Mouse (Mus musculus) CH12.LX (cell line): ENCODE measurements around the gene Pikfyve. TPM values are rescaled to one million over a fixed set of nuclear protein-coding genes. Genes with fewer than 3 reads are reported as not detected.

Experiments
- DNase-seq: peaks from one replicate; pipeline ENCODE4 v3.0.0-alpha.2; 2013; ENCODE audit errors: extremely low read depth
- H3K27ac ChIP-seq: 2 replicates; pipeline ENCODE4 v1.5.1; 2012; ENCODE audit warnings: low read depth, mild to moderate bottlenecking, control low read depth, moderate library complexity; ENCODE audit not compliant: insufficient read depth
- H3K27me3 ChIP-seq: replicated peaks from 2 replicates; pipeline ENCODE3; 2012; ENCODE audit warnings: inconsistent platforms
- H3K36me3 ChIP-seq, 2 experiments: replicated peaks in 1 of 2; 2 replicates each; pipeline versions ENCODE3 to v1.6.1; 2012; ENCODE audit warnings: inconsistent platforms in 1 of 2, low read length in 1 of 2, mild to moderate bottlenecking in 1 of 2, mixed read lengths in 1 of 2, moderate library complexity in 1 of 2; ENCODE audit not compliant: control insufficient read depth in 1 of 2, insufficient read depth in 1 of 2
- H3K4me1 ChIP-seq, 2 experiments: 2 replicates each; pipeline ENCODE4 v1.6.1; 2012; ENCODE audit warnings: inconsistent platforms in 1 of 2, moderate library complexity in 1 of 2; ENCODE audit not compliant: insufficient read depth in 2 of 2, control insufficient read depth in 1 of 2
- H3K4me2 ChIP-seq: 2 replicates; pipeline ENCODE4 v1.6.1; 2012; ENCODE audit warnings: low read depth, mild to moderate bottlenecking, control low read depth; ENCODE audit not compliant: poor library complexity, insufficient read depth, severe bottlenecking
- H3K4me3 ChIP-seq, 3 experiments: fragments of 150-350 bp in 1 of 3; sonication (generic) in 1 of 3; replicated peaks in 1 of 3; 2 replicates each; pipeline versions ENCODE3 to v1.5.1; 2011 to 2012; ENCODE audit warnings: low read depth in 2 of 3, low read length in 2 of 3, mild to moderate bottlenecking in 2 of 3, moderate library complexity in 2 of 3, control low read depth in 1 of 3, improper control_type of control experiment in 1 of 3, inconsistent platforms in 1 of 3, mixed read lengths in 1 of 3; ENCODE audit not compliant: poor library complexity in 1 of 3
- H3K79me2 ChIP-seq: replicated peaks from 2 replicates; pipeline ENCODE4 v1.6.1; 2012; ENCODE audit warnings: mild to moderate bottlenecking, moderate library complexity; ENCODE audit not compliant: control insufficient read depth, poor library complexity, insufficient read depth, severe bottlenecking; ENCODE audit errors: extremely low read depth
- H3K9ac ChIP-seq: 2 replicates; pipeline ENCODE4 v1.6.1; 2012; ENCODE audit warnings: low read depth, mild to moderate bottlenecking, control low read depth, moderate library complexity; ENCODE audit not compliant: insufficient read depth
- H3K9me3 ChIP-seq: replicated peaks from 2 replicates; pipeline ENCODE3; 2012; ENCODE audit warnings: low read length, inconsistent platforms, mixed read lengths
- BHLHE40 ChIP-seq: IDR thresholded peaks from 2 replicates; pipeline ENCODE4 v1.6.1; 2011; ENCODE audit warnings: mild to moderate bottlenecking, low read depth, low read length, improper control_type of control experiment
- CHD1 ChIP-seq: IDR thresholded peaks from 2 replicates; pipeline ENCODE4 v1.6.1; 2012; ENCODE audit warnings: low read depth, low read length, improper control_type of control experiment, inconsistent platforms
- CHD2 ChIP-seq: IDR thresholded peaks from 2 replicates; pipeline ENCODE4 v1.6.1; 2011; ENCODE audit warnings: low read length, improper control_type of control experiment
- CTCF ChIP-seq, 2 experiments: IDR thresholded peaks in 1 of 2; conservative IDR thresholded peaks in 1 of 2; 2 replicates each; pipeline ENCODE4 v1.5.1; 2011 to 2012; ENCODE audit warnings: low read depth in 2 of 2, low read length in 2 of 2, improper control_type of control experiment in 1 of 2, inconsistent platforms in 1 of 2, mild to moderate bottlenecking in 1 of 2, moderate library complexity in 1 of 2
- E2F4 ChIP-seq: IDR thresholded peaks from 2 replicates; pipeline ENCODE4 v1.6.1; 2011; ENCODE audit warnings: low read depth, low read length, improper control_type of control experiment; ENCODE audit not compliant: insufficient replicate concordance
- ELF1 ChIP-seq: IDR thresholded peaks from 2 replicates; pipeline ENCODE4 v1.6.1; 2014; ENCODE audit warnings: low read depth, mild to moderate bottlenecking, inconsistent platforms, low read length, improper control_type of control experiment
- ETS1 ChIP-seq: conservative IDR thresholded peaks from 2 replicates; pipeline ENCODE4 v1.6.1; 2012; ENCODE audit warnings: low read depth, mild to moderate bottlenecking, inconsistent platforms, low read length, improper control_type of control experiment, moderate library complexity
- GABPA ChIP-seq: IDR thresholded peaks from 2 replicates; pipeline ENCODE4 v1.6.1; 2012; ENCODE audit warnings: low read depth, low read length, improper control_type of control experiment, inconsistent platforms; ENCODE audit not compliant: insufficient replicate concordance
- HCFC1 ChIP-seq: IDR thresholded peaks from 2 replicates; pipeline ENCODE4 v1.6.1; 2012; ENCODE audit warnings: low read depth, mild to moderate bottlenecking, inconsistent platforms, low read length, improper control_type of control experiment
- IRF4 ChIP-seq: IDR thresholded peaks from 2 replicates; pipeline ENCODE4 v1.6.1; 2014; ENCODE audit warnings: low read depth, mild to moderate bottlenecking, inconsistent platforms, low read length, improper control_type of control experiment
- JUN ChIP-seq: IDR thresholded peaks from 2 replicates; pipeline ENCODE4 v1.6.1; 2011; ENCODE audit warnings: low read depth, mild to moderate bottlenecking, low read length, improper control_type of control experiment, moderate library complexity; ENCODE audit not compliant: insufficient read depth
- JUND ChIP-seq: conservative IDR thresholded peaks from 2 replicates; pipeline ENCODE4 v1.6.1; 2011; ENCODE audit warnings: low read depth, low read length, improper control_type of control experiment
- KAT2A ChIP-seq: IDR thresholded peaks from 2 replicates; pipeline ENCODE4 v1.6.1; 2012; ENCODE audit warnings: low read length, improper control_type of control experiment, inconsistent platforms; ENCODE audit not compliant: insufficient replicate concordance
- MAFK ChIP-seq: IDR thresholded peaks from 2 replicates; pipeline ENCODE4 v1.6.1; 2011; ENCODE audit warnings: low read length, improper control_type of control experiment; ENCODE audit not compliant: insufficient replicate concordance
- MAX ChIP-seq: IDR thresholded peaks from 2 replicates; pipeline ENCODE4 v1.6.1; 2011; ENCODE audit warnings: low read length, improper control_type of control experiment
- MAZ ChIP-seq: IDR thresholded peaks from 2 replicates; pipeline ENCODE4 v1.6.1; 2012; ENCODE audit warnings: low read depth, mild to moderate bottlenecking, inconsistent platforms, low read length, improper control_type of control experiment, moderate library complexity
- MYC ChIP-seq: IDR thresholded peaks from 2 replicates; pipeline ENCODE4 v1.6.1; 2011; ENCODE audit warnings: low read depth, mild to moderate bottlenecking, improper control_type of control experiment, low read length
- PAX5 ChIP-seq: IDR thresholded peaks from 2 replicates; pipeline ENCODE4 v1.6.1; 2012; ENCODE audit warnings: low read length, inconsistent platforms, mixed read lengths
- POLR2AphosphoS2 ChIP-seq: IDR thresholded peaks from 2 replicates; pipeline ENCODE4 v1.6.1; 2011; ENCODE audit warnings: low read depth, low read length, improper control_type of control experiment
- RAD21 ChIP-seq: IDR thresholded peaks from 2 replicates; pipeline ENCODE4 v1.6.1; 2011; ENCODE audit warnings: low read depth, mild to moderate bottlenecking, low read length, improper control_type of control experiment, moderate library complexity
- SIN3A ChIP-seq: IDR thresholded peaks from 2 replicates; pipeline ENCODE4 v1.6.1; 2012; ENCODE audit warnings: low read length, improper control_type of control experiment, inconsistent platforms
- TBP ChIP-seq: conservative IDR thresholded peaks from 2 replicates; pipeline ENCODE4 v1.6.1; 2011; ENCODE audit warnings: low read depth, low read length, improper control_type of control experiment
- TCF12 ChIP-seq: IDR thresholded peaks from 2 replicates; pipeline ENCODE4 v1.6.1; 2014; ENCODE audit warnings: low read depth, mild to moderate bottlenecking, inconsistent platforms, low read length, improper control_type of control experiment
- UBTF ChIP-seq: IDR thresholded peaks from 2 replicates; pipeline ENCODE4 v1.6.1; 2012; ENCODE audit warnings: low read depth, mild to moderate bottlenecking, inconsistent platforms, low read length, improper control_type of control experiment, moderate library complexity
- USF1 ChIP-seq: IDR thresholded peaks from 2 replicates; pipeline ENCODE4 v1.6.1; 2014; ENCODE audit warnings: low read depth, mild to moderate bottlenecking, inconsistent platforms, low read length, improper control_type of control experiment
- USF2 ChIP-seq: conservative IDR thresholded peaks from 2 replicates; pipeline ENCODE4 v1.6.1; 2011; ENCODE audit warnings: low read depth, low read length, improper control_type of control experiment
- ZMIZ1 ChIP-seq: IDR thresholded peaks from 2 replicates; pipeline ENCODE4 v1.6.1; 2012; ENCODE audit warnings: low read depth, mild to moderate bottlenecking, inconsistent platforms, low read length, improper control_type of control experiment
- dilution Hi-C: fragments of 300-500 bp; cut with MboI; formaldehyde crosslinking; loops from 2 replicates; pipeline ENCODE4 v1.14.3; 2020; ENCODE audit warnings: low sequenced_read_pairs; ENCODE audit not compliant: extremely low pct_unique_long_range_greater_than_20kb, extremely low pct_ligation_motif_present
- in situ Hi-C: fragments of 300-500 bp; cut with MboI; formaldehyde crosslinking; loops from 3 replicates; pipeline ENCODE4 v1.14.3; 2019; ENCODE audit warnings: low sequenced_read_pairs, low pct_ligation_motif_present, low pct_unique_long_range_greater_than_20kb, mixed read lengths
- polyA plus RNA-seq: library from polyadenylated mRNA; unstranded; fragments of >175 nt; gene quantifications from 2 replicates; pipeline ENCODE4 v1.2.1, GENCODE M21; 2012; ENCODE audit warnings: low read depth; ENCODE audit not compliant: insufficient read length
- total RNA-seq, 2 experiments: library from RNA; depleted of rRNA; stranded (reverse); fragments of 300-350 nt in 1 of 2; fragments of >200 nt in 1 of 2; gene quantifications; 2 replicates each; pipeline ENCODE4 v1.2.3; 2012 to 2014

Gene Pikfyve
- total and polyA plus RNA-seq, 3 experiments = 12.6 to 25.5 (median 14.5) TPM

- dilution Hi-C loops (no loop called here), in situ Hi-C loops (no loop called here)
- Histone ChIP-seq H3K36me3 (peaks cover 14 to 58% of the 10 kb centered on the region in 2 experiments), H3K79me2 (0 out of 2 replicates have a peak, but pooled peaks cover 2% of the 10 kb centered on the region), H3K27ac (no peak overlapping the region), H3K27me3 (no peaks in the 10 kb centered on the region), H3K9me3 (no peaks in the 10 kb centered on the region), H3K4me3 (no peak overlapping the region), H3K4me1 (peaks cover 0 to 4% of the 10 kb centered on the region in 2 experiments; a peak in 2 of 4 replicates), H3K9ac (no peak overlapping the region), H3K4me2 (no peak overlapping the region)
- no peak for TF ChIP-seq MAX
- TF ChIP-seq TCF12 = no peak
- TF ChIP-seq MAFK = no peak
- no peak for TF ChIP-seq E2F4
- no peak for TF ChIP-seq USF1
- no peak for TF ChIP-seq JUND
- TF ChIP-seq TBP = no peak
- no peak for TF ChIP-seq SIN3A
- no peak for TF ChIP-seq CTCF (conservative IDR thresholded peaks at IDR 0.05 in 1 of 2, IDR thresholded peaks at IDR 0.05 in 1 of 2; ENCODE audit: low read depth in 2 of 2, low read length in 2 of 2)
- no peak for TF ChIP-seq ELF1
- no peak for TF ChIP-seq ZMIZ1
- no peak for TF ChIP-seq CHD2
- TF ChIP-seq BHLHE40 = no peak
- no peak for TF ChIP-seq CHD1
- no peak for TF ChIP-seq PAX5
- no peak for TF ChIP-seq UBTF
- no peak for TF ChIP-seq RAD21
- TF ChIP-seq IRF4 = no peak
- TF ChIP-seq JUN = no peak
- no peak for TF ChIP-seq USF2
- DNase-seq = no peak
These were observed 59.2 kb downstream of the Pikfyve start for GRCm38 (mm10) chr1:65245637-65246036.

GRCm38 (mm10) chr1:65280461-65280860, 94.0 kb downstream of the Pikfyve start:
- no peak for DNase-seq
- in situ Hi-C loops = no loop called here
- Histone ChIP-seq H3K36me3 (peaks cover 4 to 27% of the 10 kb centered on the region in 2 experiments), H3K79me2 (no peaks in the 10 kb centered on the region), H3K27ac (no peak overlapping the region), H3K4me2 (no peak overlapping the region), H3K9ac (no peak overlapping the region), H3K9me3 (no peaks in the 10 kb centered on the region), H3K4me3 (no peak overlapping the region), H3K4me1 (no peaks in the 10 kb centered on the region), H3K27me3 (no peaks in the 10 kb centered on the region)
- no peak for TF ChIP-seq CHD1
- no peak for TF ChIP-seq ETS1
- no peak for TF ChIP-seq RAD21
- TF ChIP-seq USF1 = no peak
- no peak for TF ChIP-seq KAT2A
- TF ChIP-seq HCFC1 = no peak
- TF ChIP-seq ZMIZ1 = no peak
- no peak for TF ChIP-seq TBP
- TF ChIP-seq JUND = no peak
- no peak for TF ChIP-seq POLR2AphosphoS2
- no peak for TF ChIP-seq MAZ
- no peak for TF ChIP-seq GABPA
- no peak for TF ChIP-seq MYC
- TF ChIP-seq IRF4 = no peak
- TF ChIP-seq TCF12 = no peak
- no peak for TF ChIP-seq ELF1
- TF ChIP-seq SIN3A = no peak
- no peak for TF ChIP-seq UBTF
- dilution Hi-C loops = no loop called here
